Mouse (Mus musculus): ENCODE measurements around the gene Cpn1. TPM values are rescaled to one million over a fixed set of nuclear protein-coding genes. Genes with fewer than 3 reads are reported as not detected.

Gene Cpn1
- under 1 TPM; 0.16 to 0.31 TPM for total RNA-seq (2021)

DNA sequence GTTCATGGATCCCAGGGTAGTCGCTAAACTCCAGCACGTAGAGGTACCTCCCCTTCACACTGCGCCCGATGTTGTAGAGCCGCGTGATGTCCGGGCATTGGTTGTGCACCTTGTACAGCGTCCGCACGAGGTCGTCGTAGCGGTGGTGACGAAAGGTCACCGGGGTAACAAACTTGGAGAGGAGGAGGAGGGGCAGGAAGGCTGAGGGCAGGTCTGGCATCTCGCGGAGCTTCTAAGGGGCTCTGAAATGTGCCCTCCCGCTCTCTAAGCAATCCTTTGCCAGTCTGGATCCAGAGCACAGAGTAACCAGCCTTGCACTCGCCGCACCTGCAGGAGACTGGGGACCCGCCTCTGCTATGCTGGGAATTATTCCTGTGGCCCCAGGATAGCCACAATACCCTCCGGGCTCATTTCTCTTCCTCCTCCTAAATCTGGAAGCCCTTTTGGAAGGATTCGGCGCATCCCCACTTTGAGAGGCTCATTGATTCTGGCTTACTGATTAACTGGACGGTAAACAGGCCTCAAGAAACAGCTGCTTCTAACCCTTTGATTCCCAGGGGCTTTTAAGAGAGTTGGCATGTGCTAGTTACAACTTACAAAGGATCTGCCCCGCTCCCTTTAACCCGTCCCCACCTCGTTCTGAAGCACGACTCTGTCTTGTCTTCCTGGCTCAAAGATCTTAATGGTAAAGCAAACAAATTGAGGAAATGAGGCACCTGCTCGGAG, at the start of gene Cpn1:
Gene Cpn1, minus strand, starts transcription at position 488 of the 726 bp plus-strand sequence.
- intact Hi-C loops (cut with DNase I), result no loop called here
- DNase-seq (ENCODE audit: low spot score), result no peak

- intact Hi-C loops (cut with DNase I), result no loop called here
- DNase-seq (ENCODE audit: low spot score), result no peak
Observed at GRCm38 (mm10) chr19:44033396-44033795, 47.0 kb upstream of the Cpn1 start.

GRCm38 (mm10) chr19:44032046-44032744, 45.8 kb upstream of the Cpn1 start:
- no peak for DNase-seq (ENCODE audit: low spot score)
- intact Hi-C loops (cut with DNase I), result no loop called here

- no peak for DNase-seq (ENCODE audit: low spot score)
- intact Hi-C loops (cut with DNase I), result no loop called here
Observed at GRCm38 (mm10) chr19:44030024-44030423, 43.7 kb upstream of the Cpn1 start.

- intact Hi-C loops (cut with DNase I), result no loop called here
- no peak for DNase-seq (ENCODE audit: low spot score)
Observed at GRCm38 (mm10) chr19:44028972-44029371, 42.6 kb upstream of the Cpn1 start, which contains the start of gene Cyp2c23. Cyp2c23 (minus strand) TSS chr19:44029208.

- no peak for DNase-seq (ENCODE audit: low spot score)
- intact Hi-C loops (cut with DNase I), result no loop called here
Observed at GRCm38 (mm10) chr19:44026956-44027530, 40.7 kb upstream of the Cpn1 start.

DNA sequence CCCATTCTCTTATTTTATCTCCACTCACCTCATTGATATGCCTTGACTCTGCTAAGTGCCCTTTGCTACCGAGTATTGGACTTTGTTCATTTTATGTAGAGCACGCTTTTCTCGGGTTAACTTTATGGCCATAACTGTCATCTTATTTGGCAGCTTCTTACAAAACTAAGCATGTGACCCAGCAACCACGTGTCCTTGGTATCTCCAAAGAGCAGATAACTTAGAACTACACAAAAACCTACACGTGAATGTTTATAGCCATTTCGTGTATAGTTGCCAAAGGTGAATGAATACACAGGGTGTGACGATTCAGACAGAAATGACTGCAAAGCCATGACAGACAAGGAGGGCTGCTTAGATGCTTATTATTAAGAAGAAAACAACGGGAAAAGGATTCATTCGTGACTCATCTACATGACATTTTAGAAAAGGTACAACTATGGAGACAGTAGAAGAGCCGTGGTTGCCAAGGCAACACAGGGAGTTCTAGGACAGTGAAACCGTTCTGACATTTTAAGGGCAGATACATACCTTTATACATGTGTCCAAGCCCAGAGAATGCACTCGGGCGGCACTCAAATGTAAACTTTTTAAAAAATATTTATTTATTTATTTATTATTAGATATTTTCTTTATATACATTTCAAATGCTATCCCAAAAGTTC, 38.7 kb upstream of the Cpn1 start:
- intact Hi-C loops (cut with DNase I), result no loop called here

DNA sequence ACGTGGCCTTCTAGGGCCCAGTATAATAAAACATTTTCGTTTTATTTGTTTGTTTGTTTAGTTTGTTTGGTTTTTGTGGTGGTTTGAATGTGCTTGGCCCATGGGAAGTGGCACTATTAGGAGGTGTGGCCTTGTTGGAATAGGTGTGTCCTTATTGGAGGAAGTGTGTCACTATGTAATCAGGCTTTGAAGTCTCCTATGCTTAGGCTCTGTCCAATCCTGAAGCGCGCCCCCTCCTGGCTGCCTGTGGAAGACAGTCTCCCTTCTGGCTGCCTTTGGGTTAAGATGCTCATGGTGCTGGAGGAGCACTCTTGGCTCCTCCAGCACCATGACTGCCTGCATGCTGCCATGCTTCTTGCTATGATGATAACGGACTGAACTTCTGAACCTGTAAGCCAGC, 36.7 kb upstream of the Cpn1 start:
- intact Hi-C loops (cut with DNase I), result no loop called here
- DNase-seq (ENCODE audit: low spot score), result no peak

More for the DNA sequence above, 38.7 kb upstream of the Cpn1 start:
- no peak for DNase-seq (ENCODE audit: low spot score)

DNA sequence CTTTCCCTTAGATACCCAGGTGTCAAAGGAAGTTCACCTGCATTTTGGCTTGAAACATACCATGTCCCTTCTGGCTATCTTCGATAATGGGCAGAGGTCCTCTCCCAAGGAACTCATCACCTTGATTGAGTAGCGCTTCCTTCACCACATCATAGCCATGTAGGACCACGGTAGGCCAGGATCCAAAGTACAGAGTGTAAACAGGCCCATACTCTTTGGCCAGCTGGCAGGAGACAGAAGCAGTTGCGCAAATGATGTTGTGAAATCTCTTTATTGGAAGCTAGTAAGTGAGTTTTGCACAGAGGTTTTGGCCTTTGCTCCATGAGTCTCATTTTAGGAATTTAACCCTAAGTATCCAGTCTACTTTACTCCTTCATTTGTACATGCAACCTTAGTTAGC, 35.1 kb upstream of the Cpn1 start:
- peak; percentile 58 for DNase-seq (ENCODE audit: low spot score)
- intact Hi-C loops (cut with DNase I), result no loop called here

- intact Hi-C loops (cut with DNase I), result no loop called here
- DNase-seq (ENCODE audit: low spot score), result no peak
Observed at GRCm38 (mm10) chr19:44019739-44020138, 33.4 kb upstream of the Cpn1 start.

- intact Hi-C loops (cut with DNase I), result no loop called here
- no peak for DNase-seq (ENCODE audit: low spot score)
Observed at GRCm38 (mm10) chr19:44013862-44014261, 27.5 kb upstream of the Cpn1 start.

DNA sequence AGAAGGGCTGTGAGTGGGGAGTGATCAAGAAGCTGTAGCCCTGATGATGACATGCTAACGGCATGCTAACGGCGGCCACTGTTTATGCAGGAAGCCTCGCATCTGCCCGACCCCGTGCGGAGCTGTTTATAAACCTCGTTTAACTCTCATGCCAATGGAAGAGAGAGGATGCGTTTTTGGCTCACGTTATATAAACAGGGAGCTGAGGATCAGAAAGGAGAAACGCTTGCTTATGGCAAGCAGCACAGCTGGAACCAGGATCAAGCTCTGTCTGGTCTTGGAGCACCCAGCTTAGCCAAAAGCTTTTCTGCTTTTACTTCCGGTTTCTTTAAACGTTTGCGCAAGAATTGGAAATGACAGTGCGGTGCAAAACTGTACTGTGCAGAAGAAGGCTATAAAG, 22.4 kb upstream of the Cpn1 start:
- intact Hi-C loops (cut with DNase I), result no loop called here
- DNase-seq (ENCODE audit: low spot score), result no peak

DNA sequence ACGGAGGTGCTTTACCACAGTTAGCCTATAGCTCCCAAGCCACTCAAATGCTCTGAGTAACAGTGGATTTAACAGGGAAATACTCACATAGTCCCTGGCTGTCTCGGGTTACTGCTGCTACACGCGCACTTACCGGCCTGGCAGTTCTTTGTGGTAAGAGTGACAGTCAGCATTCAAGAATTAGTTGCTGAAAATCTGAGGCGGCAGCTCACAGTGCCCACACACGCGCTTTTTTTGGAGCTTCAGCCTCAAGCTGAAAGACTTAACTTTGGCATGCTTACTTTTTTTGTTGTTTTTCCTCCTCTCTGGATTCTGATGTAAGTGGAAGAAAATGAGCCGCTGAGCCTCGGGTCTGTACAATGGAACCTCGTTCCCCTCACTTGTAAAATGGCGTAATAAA, 20.8 kb upstream of the Cpn1 start:
- intact Hi-C loops (cut with DNase I), result no loop called here
- no peak for DNase-seq (ENCODE audit: low spot score)

GRCm38 (mm10) chr19:44005025-44005424, 18.7 kb upstream of the Cpn1 start:
- intact Hi-C loops (cut with DNase I), result no loop called here
- DNase-seq (ENCODE audit: low spot score), result no peak

DNA sequence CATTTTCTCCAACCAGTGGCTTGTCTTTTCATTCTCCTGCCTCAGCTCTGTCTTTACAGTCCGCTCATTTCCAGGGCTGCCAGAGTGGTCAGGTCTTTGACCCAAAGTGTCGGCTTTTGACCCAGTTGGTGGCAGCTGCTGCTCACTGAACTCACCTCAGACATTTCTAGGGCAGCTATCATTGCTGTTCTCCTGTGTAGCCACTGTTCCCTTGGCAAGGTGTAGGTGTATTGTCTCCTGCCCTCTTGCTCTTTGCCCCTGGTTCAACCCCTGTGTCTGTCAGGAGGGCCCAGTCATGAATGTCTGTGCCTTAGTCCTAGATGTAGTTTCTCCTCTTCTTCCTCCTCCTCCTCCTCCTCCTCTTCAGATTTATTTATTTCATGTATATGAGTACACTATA, 17.9 kb upstream of the Cpn1 start:
- intact Hi-C loops (cut with DNase I), result no loop called here
- DNase-seq (ENCODE audit: low spot score), result no peak

DNA sequence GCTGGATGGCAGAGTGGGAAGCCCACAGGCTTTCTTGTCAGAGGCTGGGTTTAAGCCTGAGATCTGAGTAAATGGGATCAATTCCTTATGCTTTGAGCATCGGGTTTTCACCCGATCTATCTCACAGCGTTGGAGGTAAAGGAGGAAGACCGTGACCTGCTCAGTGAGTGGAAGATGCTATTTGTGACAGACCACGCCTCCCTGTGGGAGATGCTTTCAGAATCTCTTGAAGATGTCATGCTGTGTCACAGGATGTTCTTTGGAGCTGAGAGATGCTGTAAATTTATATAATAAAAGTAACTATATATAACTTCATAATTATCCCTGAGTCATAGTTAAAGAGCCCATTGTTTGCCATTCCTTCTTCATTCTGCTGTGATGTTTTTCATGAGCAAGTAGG, 14.4 kb upstream of the Cpn1 start:
- intact Hi-C loops (cut with DNase I), result no loop called here
- no peak for DNase-seq (ENCODE audit: low spot score)

- intact Hi-C loops (cut with DNase I), result no loop called here
- no peak for DNase-seq (ENCODE audit: low spot score)
Observed at GRCm38 (mm10) chr19:44000061-44000460, 13.7 kb upstream of the Cpn1 start.

DNA sequence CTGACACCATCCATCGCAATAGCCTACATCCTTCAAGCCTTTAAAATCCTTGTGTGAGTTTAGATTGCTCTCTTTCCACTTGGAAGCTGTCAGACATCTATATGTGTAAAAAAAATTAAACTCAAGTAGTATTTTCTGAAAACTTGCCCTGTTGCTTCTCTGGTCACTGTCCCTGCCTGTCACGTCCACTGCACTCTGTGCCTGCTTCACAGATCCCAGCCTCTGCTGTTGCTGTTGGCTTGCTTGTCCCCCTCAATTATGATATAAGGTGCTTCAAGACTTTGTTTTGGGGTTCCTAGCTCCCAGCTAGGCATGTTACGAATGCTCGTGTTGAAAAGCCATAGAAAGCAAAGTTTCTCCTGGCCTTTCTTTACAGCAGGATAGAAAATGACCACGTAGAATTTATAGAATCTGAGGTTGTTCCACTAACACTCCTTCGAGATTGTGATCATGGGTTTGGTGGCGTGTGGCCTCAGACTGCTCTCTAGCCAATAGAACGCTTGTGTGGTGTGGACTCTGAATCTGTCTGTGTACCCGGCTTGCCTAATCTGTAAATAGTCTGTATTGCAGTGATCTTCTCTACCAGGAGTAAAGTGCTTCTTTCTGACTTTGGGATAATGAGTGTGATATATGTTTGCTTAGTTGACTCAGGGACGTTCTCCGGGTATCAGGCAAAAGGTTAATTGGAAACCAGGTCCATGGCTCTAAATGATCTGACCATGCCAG, 12.6 kb upstream of the Cpn1 start:
- intact Hi-C loops (cut with DNase I), result no loop called here
- no peak for DNase-seq (ENCODE audit: low spot score)

- intact Hi-C loops (cut with DNase I), result no loop called here
- DNase-seq (ENCODE audit: low spot score), result no peak
Observed at GRCm38 (mm10) chr19:43998101-43998500, 11.7 kb upstream of the Cpn1 start.

DNA sequence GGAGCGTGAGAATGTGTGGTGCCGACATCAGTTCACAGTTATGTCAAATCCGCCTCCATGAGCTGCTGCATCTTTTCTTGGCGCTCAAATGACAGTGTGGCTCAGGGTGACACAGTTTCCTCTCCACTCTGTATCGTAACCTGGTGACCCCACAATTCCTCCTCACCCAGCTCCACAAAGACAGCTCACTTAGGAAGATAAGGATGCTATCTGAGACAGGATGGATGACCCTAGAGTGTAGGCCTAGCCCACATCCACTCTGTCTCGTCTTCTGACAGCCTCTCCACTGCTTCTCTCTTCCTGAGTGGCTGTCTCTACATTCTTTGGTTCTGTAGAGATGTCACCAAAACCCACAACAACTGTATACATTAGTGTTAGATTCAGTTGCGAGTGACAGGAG, 9.1 kb upstream of the Cpn1 start:
- intact Hi-C loops (cut with DNase I), result no loop called here
- DNase-seq (ENCODE audit: low spot score), result no peak

All from heart, postnatal 25 days (tissue).